Mouse (Mus musculus) liver, embryonic 14.5 days (tissue): ENCODE results near the gene Srbd1. TPM values are rescaled to one million over a fixed set of nuclear protein-coding genes. Genes with fewer than 3 reads are reported as not detected.
A peak's percentile ranks its signal among the peaks of the same experiment; 100 is the strongest.

ENCODE experiments used
- ATAC-seq: fragments of 200-750 bp; cut with Nextera tagmentation; 2 replicates; pipeline ENCODE4 v1.8.0; 2017; ENCODE audit warnings: moderate number of reproducible peaks, mild to moderate bottlenecking, moderate library complexity; ENCODE audit not compliant: insufficient read depth
- DNase-seq, 3 experiments: peaks; one replicate each; pipeline ENCODE4 v3.0.0-alpha.2; 2012 to 2013; ENCODE audit warnings: low read depth in 3 of 3, low spot score in 3 of 3
- H3K27ac ChIP-seq: fragments of 300-500 bp; sonication (generic); 2 replicates; pipeline ENCODE4 v1.5.1; 2014; ENCODE audit warnings: moderate library complexity, mild to moderate bottlenecking, control low read depth, inconsistent platforms
- H3K27me3 ChIP-seq: fragments of 300-500 bp; sonication (generic); 2 replicates; pipeline ENCODE4 v1.6.1; 2014; ENCODE audit warnings: mild to moderate bottlenecking, low read length, moderate library complexity; ENCODE audit not compliant: control insufficient read depth, insufficient read depth
- H3K36me3 ChIP-seq: fragments of 300-500 bp; sonication (generic); replicated peaks from 2 replicates; pipeline ENCODE4 v1.6.1; 2014; ENCODE audit warnings: low read depth; ENCODE audit not compliant: control insufficient read depth, insufficient read depth
- H3K4me1 ChIP-seq, 2 experiments: fragments of 200-500 bp in 1 of 2; fragments of 300-500 bp in 1 of 2; sonication (generic) in 1 of 2; replicated peaks; 2 replicates each; pipeline ENCODE4 v1.6.1; 2012 to 2014; ENCODE audit warnings: antibody characterized with exemption in 1 of 2, inconsistent platforms in 1 of 2, low read length in 1 of 2; ENCODE audit not compliant: control insufficient read depth in 2 of 2, insufficient read depth in 2 of 2
- H3K4me2 ChIP-seq: fragments of 300-500 bp; sonication (generic); 2 replicates; pipeline ENCODE4 v1.6.1; 2014; ENCODE audit warnings: low read depth, mild to moderate bottlenecking, control low read depth, moderate library complexity
- H3K4me3 ChIP-seq, 2 experiments: fragments of 200-500 bp in 1 of 2; fragments of 300-500 bp in 1 of 2; sonication (generic) in 1 of 2; 2 replicates each; pipeline ENCODE4 v1.5.1; 2012 to 2014; ENCODE audit warnings: low read depth in 2 of 2, low read length in 2 of 2, mild to moderate bottlenecking in 2 of 2, control low read depth in 1 of 2, inconsistent platforms in 1 of 2, moderate library complexity in 1 of 2; ENCODE audit not compliant: insufficient read depth in 1 of 2
- H3K9ac ChIP-seq: fragments of 300-500 bp; sonication (generic); replicated peaks from 2 replicates; pipeline ENCODE4 v1.6.1; 2014; ENCODE audit warnings: mild to moderate bottlenecking, control low read depth, moderate library complexity
- H3K9me3 ChIP-seq: fragments of 300-500 bp; sonication (generic); 2 replicates; pipeline ENCODE4 v1.6.1; 2016; ENCODE audit warnings: low read length, mixed read lengths; ENCODE audit not compliant: control insufficient read depth
- CTCF ChIP-seq: IDR thresholded peaks from 2 replicates; pipeline ENCODE4 v1.5.1; 2016; ENCODE audit warnings: antibody characterized with exemption, low read depth, control low read depth
- EP300 ChIP-seq: IDR thresholded peaks from 2 replicates; pipeline ENCODE4 v1.6.1; 2016; ENCODE audit warnings: antibody characterized with exemption, low read depth
- WGBS: fragments of 180-500 bp; shearing (Covaris S2); extraction: QIAGEN DNeasy Blood & Tissue Kit; methylation state at CpG from one replicate; pipeline ENCODE4 v1.1.7; 2014; ENCODE audit not compliant: insufficient replicate concordance; 5-methylcytosine and 5-hydroxymethylcytosine counted together
- polyA plus RNA-seq, 2 experiments: library from polyadenylated mRNA; depleted of rRNA in 1 of 2; stranded (reverse) in 1 of 2; unstranded in 1 of 2; fragments of >200 nt; fragmentation: Nextera tagmentation in 1 of 2; extraction: Ambion mirVana in 1 of 2; gene quantifications; 2 replicates each; pipeline versions ENCODE4 v1.2.1 to v1.2.3; 2012 to 2014

The Srbd1 gene
- polyA plus RNA-seq, 2 experiments, result 3.8 to 4.6 TPM

DNA sequence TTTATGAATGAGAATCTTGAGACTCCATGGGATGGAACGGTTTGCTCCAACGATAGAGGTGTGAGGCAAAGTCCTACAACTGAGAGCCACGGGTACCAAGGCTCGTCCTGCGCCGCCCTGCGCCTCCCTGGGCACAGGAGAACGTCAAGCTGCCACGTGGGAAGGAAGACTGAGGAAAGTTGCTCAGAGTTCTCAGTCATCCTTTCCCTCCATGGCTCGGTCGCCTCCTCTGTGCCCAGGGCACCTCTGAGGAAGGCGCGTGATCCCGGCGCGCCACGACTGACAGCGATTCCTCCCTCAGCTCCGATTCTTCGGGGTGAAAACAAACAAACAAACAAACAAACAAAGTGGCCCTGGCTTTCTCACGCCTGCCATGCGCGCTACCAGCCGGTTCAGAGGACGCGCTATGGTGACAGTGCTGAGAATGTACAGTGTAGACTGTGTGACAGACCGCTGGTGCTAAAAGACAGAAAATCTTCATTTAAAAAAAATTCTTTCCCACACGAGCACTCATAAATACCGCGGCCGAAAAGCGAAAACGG, 367 bp downstream of the Srbd1 start:
- ATAC-seq (peak; percentile 74), DNase-seq (no peak)
- no peaks in the 10 kb centered on the region for H3K9me3 ChIP-seq
- peak overlapping the region; percentile 80 to 89 for H3K4me3 ChIP-seq
- WGBS, result under 1% methylated on average over 33 of the region's 33 CpGs
- peak overlapping the region; percentile 78 for H3K9ac ChIP-seq
- peaks cover 9 to 15% of the 10 kb centered on the region in 2 experiments for H3K4me1 ChIP-seq
- peaks cover 2% of the 10 kb centered on the region for H3K36me3 ChIP-seq
- no peaks in the 10 kb centered on the region for H3K27me3 ChIP-seq
- peak overlapping the region; percentile 86 for H3K4me2 ChIP-seq
- H3K27ac ChIP-seq, result peak overlapping the region; percentile 65
- TF ChIP-seq EP300 (no peak), CTCF (no peak)

DNA sequence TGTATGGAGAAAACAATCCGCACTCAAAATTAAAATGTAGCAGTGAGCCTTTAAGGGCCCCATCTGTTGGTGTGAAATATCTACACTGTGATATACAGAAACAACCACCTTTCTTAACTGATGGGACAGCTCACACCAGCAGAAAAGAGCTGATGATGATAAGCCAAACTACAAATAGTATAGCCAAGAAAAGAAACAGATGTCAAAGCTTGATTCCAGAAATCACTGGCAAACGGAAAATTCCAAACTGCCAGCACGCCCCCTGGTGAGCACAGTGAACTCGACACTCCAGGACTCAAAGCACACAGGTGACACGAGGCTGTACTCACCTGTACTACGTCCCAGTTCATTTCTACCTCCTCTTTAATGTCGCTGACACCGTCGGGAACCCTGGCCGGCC, 9.1 kb downstream of the Srbd1 start:
- Histone ChIP-seq H3K9ac (no peak overlapping the region), H3K36me3 (peaks cover 22% of the 10 kb centered on the region), H3K4me2 (no peak overlapping the region), H3K27me3 (no peaks in the 10 kb centered on the region), H3K9me3 (no peaks in the 10 kb centered on the region), H3K27ac (no peak overlapping the region), H3K4me1 (no peaks in the 10 kb centered on the region), H3K4me3 (no peak overlapping the region)
- TF ChIP-seq EP300, result no peak
- peak; percentile 33; the same call in 1 of the 2 replicates for TF ChIP-seq CTCF
- WGBS, result 82% methylated on average over 10 of the region's 10 CpGs
- ATAC-seq (no peak), DNase-seq (no peak)

DNA sequence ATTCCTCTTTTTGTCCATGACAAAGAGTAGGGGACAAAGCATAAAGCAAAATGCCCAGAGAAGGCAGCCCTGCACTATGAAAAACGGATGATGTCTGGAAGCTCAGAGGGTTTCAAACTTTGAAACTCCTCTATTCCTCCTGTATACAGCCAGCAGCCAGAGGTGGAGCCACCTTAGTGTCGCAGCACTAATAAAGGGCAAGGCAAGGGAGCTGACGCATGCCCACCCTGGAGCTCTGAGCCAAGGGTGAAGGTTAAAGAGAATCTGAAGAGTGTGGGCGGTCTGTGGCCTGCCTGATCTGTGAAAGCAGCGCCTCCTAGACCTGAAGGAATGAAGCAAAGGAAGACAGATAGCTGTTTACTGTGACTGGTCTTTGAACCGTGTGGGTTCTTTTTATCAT, 10.5 kb downstream of the Srbd1 start:
- Histone ChIP-seq H3K27ac (no peak overlapping the region), H3K9me3 (no peaks in the 10 kb centered on the region), H3K9ac (no peak overlapping the region), H3K27me3 (no peaks in the 10 kb centered on the region), H3K36me3 (peaks cover 22% of the 10 kb centered on the region), H3K4me1 (no peaks in the 10 kb centered on the region), H3K4me3 (no peak overlapping the region), H3K4me2 (no peak overlapping the region)
- WGBS, result 69% methylated on average over 6 of the region's 6 CpGs
- DNase-seq (no peak), ATAC-seq (no peak)
- no peak for TF ChIP-seq EP300
- no peak for TF ChIP-seq CTCF

DNA sequence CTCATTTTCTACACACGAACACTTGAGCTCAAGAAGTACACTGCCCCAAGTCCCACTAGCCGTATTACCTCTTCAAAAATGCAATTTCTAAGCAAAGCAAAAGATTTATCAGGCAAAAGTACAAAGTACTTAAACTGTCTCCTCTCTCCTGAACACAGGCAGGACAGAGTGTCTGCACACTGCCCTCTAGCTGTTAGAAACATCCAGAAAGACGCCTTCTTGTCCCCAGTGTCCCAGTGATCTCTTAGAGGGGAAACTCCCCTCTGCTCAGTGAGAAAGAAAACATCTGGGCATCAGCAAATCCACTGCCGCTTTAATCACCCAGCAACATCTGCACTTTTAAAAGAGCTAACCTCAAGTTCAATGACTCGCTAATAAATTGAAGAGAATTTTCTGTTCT, 12.4 kb downstream of the Srbd1 start:
- H3K4me2 ChIP-seq, result no peak overlapping the region
- H3K27me3 ChIP-seq, result no peaks in the 10 kb centered on the region
- H3K4me1 ChIP-seq, result no peaks in the 10 kb centered on the region
- no peaks in the 10 kb centered on the region for H3K9me3 ChIP-seq
- H3K9ac ChIP-seq, result no peak overlapping the region
- no peak for DNase-seq
- peaks cover 13% of the 10 kb centered on the region for H3K36me3 ChIP-seq
- H3K27ac ChIP-seq, result no peak overlapping the region
- TF ChIP-seq EP300 (no peak), CTCF (peak; percentile 31; the same call in 1 of the 2 replicates)
- 63% methylated on average over 5 of the region's 5 CpGs for WGBS
- no peak for ATAC-seq
- no peak overlapping the region for H3K4me3 ChIP-seq

DNA sequence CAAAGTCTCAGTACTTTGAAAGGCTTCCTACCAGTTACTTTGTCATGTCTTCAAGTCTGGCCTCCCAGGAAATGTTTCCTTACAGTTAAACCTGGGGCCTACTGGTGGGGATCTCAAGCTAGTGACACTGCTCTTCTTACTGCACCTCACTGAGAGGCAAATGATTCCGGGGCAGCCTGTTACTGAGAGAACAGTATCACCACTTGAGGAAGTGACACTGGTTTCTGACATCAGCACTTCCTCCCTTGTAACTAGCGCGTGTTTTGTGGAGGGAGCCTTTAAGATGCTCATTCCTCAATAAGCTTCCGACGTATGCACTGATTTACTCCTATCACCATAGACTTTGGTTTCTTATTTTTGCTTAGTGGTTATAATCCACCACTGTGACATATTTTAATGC, 16.8 kb downstream of the Srbd1 start:
- TF ChIP-seq EP300 (no peak), CTCF (no peak)
- 70% methylated on average over 5 of the region's 5 CpGs for WGBS
- Histone ChIP-seq H3K4me1 (no peaks in the 10 kb centered on the region), H3K4me2 (no peak overlapping the region), H3K9me3 (no peaks in the 10 kb centered on the region), H3K4me3 (no peak overlapping the region), H3K36me3 (peaks cover 9% of the 10 kb centered on the region), H3K27me3 (no peaks in the 10 kb centered on the region), H3K27ac (no peak overlapping the region), H3K9ac (no peak overlapping the region)
- DNase-seq, result no peak
- ATAC-seq, result no peak

DNA sequence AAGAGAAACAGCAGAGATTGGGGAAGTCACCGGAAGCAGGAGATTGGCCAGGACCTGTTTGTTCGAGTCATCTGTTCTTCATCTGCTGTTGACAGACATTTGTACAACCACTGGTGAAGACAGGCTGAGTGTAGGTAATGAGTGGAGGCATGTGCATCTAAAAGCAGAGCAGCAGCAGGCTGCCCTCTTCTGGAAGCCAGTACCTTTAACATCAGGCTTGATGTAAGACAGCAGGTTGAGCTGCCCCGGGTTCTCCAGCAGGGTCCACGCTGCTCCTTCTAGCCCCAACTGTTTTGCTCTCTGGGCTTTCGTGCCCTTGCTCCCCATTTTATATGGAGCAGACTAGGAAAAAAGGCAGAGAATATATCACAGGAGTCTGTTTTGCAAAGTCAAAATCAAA, 19.1 kb downstream of the Srbd1 start:
- ATAC-seq (no peak), DNase-seq (no peak)
- WGBS, result 76% methylated on average over 5 of the region's 5 CpGs
- no peak overlapping the region for H3K9ac ChIP-seq
- no peak overlapping the region for H3K4me2 ChIP-seq
- no peaks in the 10 kb centered on the region for H3K4me1 ChIP-seq
- H3K9me3 ChIP-seq, result no peaks in the 10 kb centered on the region
- TF ChIP-seq EP300 (no peak), CTCF (peak; percentile 20; the same call in 1 of the 2 replicates)
- no peak overlapping the region for H3K4me3 ChIP-seq
- no peak overlapping the region for H3K27ac ChIP-seq
- peaks cover 12% of the 10 kb centered on the region for H3K36me3 ChIP-seq
- H3K27me3 ChIP-seq, result no peaks in the 10 kb centered on the region
